Mouse (Mus musculus): ENCODE measurements around the gene Cltb.

Gene Cltb

DNA sequence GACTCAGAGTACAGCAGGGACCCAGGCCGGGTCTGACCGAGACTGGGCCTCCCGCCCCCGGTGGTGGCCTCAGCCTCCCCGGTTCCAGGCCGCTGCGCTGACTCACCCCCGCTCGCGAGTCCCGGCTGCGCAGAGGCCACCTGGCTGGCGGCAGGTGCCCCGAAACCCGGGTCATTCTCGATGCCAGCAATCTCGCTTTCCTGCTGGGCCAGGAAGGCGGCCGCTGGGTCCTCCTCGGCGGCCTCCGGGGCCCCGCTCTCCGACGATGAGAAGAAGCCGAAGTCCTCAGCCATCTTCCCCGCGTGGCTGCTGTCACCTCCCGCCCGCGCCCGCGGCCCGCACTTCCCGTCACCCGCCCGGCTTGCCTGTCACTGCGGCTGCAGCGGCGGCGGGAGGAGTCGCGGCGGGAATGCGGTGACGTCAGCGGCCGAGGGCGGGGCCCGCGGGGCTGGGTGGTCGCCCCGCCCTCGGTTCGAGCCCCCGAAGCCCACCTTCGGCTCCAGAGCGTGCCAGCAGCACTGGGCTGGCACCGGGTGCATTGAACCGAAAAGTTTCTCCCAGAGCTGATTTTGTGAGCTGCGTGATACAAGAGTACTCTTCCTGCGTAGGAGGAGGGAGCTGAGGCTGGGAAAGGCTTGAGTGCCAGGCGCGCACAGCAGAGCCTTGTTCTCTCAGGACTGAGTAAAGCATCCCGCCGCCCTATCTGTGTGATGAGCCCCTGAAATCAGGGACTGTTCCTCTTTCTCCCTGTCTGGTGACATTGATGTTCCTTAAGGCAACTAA is at the start of gene Cltb:
TSS of gene Cltb (minus strand) at position 373 of the 783 bp plus-strand sequence.
- DNase-seq, result peak; percentile 93

DNA sequence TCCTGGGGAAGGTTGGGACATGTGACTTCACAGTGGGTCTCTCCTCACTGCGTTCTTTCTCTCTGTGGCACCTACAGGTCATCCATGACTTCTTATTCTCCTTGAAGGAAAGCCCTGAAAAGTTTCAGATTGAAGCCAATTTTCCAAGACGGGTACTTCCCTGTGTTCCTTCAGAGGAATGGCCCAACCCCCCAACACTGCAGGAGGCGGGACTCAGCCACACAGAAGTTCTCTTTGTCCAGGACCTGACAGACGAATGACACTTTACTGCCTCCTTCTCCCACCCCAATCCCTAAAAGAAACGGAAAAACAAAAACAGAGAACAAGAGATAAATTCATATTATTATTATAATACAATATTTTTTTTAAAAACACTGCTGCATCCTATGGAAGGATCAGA is 49.7 kb upstream of the Cltb start:
- DNase-seq, result peak; percentile 8

GRCm38 (mm10) chr13:54650461-54650860 is 39.3 kb upstream of the Cltb start:
- no peak for DNase-seq

GRCm38 (mm10) chr13:54635011-54635410 is 23.9 kb upstream of the Cltb start:
- DNase-seq, result no peak

GRCm38 (mm10) chr13:54632731-54633277 is 21.7 kb upstream of the Cltb start:
- DNase-seq, result peak; percentile 47

- peak; percentile 88 for DNase-seq
Measured at GRCm38 (mm10) chr13:54629128-54629527, 18.0 kb upstream of the Cltb start.

DNA sequence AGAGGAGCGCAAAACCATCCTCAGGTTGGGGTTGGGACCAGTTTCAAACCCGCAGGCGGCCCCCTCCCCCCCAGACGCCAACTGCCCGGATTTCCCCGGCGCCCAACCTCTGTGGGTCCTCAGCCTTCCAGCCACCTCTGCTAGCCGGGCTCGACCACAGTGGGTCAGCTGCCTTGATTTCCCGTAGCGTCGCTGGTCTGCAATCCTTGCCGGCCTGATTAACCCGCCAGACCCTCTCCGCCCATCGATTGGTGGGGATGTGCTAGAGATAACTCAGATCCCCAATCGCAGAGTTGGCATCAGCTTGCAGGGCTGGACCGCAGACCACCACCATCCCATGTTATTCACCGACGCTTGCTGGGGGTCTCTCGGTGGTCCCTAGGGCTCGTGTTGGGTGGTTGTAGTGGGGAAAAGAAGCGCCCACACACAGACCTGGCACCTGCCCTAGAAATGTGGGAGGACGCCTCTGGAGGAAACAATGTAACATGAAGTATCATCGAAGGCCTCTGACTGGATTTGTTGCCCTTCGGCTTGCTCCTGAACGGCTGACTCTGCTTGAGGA is 10.9 kb upstream of the Cltb start:
- peak; percentile 15 for DNase-seq

DNA sequence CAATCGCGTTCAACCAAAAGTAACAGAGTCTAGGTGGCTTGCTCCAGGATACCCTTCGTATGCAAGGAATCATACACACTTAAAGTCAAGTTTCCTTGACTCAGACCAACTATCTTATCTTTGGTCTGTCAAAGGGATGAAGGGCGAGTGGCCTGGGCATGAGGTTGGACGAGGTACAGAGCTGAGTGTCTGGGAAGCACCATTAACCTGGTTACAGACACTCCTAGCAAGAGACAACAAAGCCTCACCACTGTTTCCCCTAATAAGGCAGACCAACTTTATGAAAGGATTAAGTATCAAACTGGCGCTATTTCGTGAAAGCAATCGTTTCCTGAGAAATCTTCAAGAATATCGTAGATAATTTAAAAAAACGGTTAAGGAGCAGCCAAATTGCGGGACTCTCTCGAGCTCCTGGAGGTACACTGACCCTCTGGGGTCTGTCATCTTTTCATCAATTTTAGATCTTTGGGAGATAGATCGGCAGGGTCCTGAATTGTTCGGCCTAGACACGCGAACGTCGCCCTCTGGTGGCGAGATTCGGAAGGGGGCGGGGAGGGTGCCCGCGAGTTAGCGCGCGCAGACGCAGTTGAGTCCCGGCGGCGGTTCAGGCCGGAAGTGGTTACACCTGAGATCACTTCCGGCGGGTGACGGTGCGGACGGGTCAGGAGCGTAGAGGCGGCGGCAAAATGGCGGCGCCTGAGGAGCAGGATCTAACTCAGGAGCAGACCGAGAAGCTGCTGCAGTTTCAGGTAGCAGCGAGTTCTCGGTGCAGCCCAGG is 10.2 kb upstream of the Cltb start, which contains the start of gene Faf2:
TSS of gene Faf2 (plus strand) at position 630 of the 778 bp plus-strand sequence.
- peak; percentile 99 for DNase-seq

DNA sequence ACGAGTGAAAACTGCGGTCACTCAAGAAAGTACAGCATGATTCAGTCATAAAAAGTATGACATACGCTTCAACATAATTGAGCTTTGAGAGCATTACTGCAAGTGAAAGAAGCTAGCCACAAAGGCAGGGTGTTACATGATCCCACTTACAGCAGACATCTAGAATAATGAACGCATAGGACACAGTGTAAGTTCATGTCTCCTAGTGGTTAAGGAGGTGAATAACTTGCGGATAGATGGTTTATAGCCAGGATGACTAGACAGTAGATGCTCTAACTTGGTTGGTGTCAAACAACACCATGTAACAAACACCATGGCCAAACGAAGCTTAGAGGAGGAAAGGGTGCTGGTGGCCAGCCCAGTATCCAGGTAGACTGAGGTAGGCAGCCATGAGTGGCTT is 5.9 kb upstream of the Cltb start:
- DNase-seq, result no peak

DNA sequence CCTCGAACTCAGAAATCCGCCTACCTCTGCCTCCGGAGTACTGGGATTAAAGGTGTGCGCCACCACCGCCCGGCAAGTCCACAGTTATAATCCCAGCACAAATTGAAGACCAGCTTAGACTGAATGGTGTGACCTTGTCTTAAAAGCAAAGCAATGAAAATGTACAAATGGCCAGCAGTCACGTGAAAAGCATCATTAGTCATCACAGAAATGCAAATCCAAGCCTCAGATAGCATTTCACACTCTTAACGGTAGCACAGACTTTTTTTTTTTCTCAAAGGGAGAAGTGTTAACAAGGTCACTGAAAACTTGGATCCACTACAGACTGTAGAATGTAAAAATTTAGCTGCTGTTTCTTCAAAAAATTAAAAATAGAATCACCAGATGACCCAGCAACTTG is 5.2 kb upstream of the Cltb start:
- no peak for DNase-seq

- peak; percentile 22 for DNase-seq
Measured at GRCm38 (mm10) chr13:54613141-54613540, 2.0 kb upstream of the Cltb start.

- DNase-seq, result peak; percentile 32
Measured at GRCm38 (mm10) chr13:54610613-54610971, 552 bp downstream of the Cltb start.

DNA sequence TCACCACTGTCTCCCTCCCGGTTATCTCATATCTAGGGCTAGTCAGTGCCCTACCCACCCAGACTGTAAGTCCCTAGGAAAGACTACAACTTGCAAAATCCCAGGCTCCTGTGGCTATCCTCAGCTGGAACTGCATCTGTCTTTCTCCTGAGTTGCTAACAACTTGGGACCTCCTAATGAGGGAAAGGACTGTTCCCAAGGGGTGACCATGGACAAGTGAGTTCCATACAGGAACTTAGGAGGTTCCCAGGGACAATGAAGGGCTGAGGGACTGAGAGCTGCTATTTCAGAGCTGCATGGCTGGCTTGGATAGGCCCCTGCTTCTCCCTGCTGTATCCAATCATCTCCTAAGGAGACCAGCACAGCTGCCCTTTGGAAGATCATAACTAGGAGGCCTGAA is 1.8 kb downstream of the Cltb start:
- no peak for DNase-seq

DNA sequence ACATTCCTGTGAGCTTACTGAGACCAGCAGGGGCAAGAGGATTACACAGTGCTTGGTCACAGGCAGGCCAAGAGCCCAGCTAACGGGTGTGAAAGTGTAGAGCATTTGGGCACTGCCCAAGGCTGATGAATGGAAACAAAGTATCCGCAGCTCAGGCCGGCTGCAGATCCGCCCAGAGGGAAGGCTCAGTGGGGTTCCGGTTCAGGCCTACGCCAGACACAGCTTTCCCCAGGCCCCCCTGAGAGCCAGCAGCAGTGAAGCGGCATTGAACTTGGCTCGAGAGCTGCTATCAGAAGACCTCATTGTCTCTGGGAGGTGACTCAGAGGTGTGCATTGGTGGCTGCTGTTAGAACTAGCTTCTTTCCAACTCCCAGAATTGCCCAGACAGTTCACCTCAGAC is 2.5 kb downstream of the Cltb start:
- DNase-seq, result peak; percentile 39

- no peak for DNase-seq
Measured at GRCm38 (mm10) chr13:54608002-54608401, 3.1 kb downstream of the Cltb start.

GRCm38 (mm10) chr13:54607204-54607603 is 3.9 kb downstream of the Cltb start:
- DNase-seq, result no peak

DNA sequence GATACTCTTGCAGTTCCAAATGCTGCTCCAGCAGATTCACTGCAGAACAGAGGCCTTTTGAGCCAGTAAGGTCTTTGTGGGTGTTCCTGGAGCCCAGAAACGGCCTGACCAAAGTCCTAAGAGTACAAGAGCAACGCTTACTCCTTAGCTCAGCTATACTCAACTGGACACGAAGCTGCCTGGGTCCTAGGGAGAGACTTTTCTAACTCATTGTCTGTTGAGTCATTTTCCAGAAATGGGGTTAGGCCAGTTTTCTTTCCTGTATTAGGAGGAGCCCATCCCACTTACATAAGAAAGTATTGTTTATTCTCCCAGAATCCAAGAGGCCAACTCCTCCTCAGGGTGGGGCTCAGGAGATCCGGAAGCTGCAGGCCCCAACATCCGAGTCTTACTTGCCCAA is 5.7 kb downstream of the Cltb start:
- peak; percentile 54 for DNase-seq

DNA sequence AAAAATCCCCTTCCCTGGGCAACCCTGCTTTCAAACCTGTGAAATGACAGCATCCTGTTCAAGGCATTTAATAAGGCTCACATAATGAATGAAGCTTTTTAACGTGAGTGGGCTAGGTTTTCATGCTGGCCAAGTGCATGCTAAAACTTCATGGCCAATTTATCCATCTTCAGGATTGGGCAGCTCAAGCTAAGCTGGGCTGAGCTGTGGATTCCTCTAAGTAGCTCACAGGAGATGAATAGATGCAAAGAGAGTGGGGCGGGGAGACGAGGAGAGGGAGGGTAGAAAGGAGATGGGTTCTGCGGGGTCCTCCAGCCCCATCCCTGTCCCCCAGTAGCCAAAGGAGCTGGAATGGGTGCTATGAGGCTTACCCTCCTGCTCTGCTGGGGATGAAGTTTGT is 6.9 kb downstream of the Cltb start:
- no peak for DNase-seq

- no peak for DNase-seq
Measured at GRCm38 (mm10) chr13:54603501-54603900, 7.6 kb downstream of the Cltb start.

DNA sequence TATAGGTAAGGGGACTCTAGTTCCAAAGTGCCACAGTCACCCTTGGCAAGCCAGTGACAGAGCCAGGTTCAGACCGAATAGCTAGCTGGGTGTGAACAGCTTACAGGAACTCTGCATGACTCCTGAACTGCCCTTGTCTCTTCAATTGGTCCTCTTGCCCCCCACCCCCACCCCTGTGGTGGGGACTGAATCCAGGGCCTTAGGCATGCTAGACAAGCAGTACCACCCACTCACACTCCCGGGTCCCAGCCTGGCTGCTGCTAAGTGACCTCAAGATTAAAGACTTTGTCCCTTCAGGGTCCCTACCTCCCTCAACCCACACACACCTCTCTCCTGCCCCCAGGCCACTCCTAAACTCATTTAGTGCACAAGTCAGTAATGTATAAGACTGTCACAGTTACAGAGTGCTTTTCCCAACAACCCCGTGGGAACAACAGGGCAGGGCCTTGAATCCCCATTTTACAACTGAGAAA is 8.5 kb downstream of the Cltb start:
- no peak for DNase-seq

- no peak for DNase-seq
Measured at GRCm38 (mm10) chr13:54598622-54599143, 12.5 kb downstream of the Cltb start.

- no peak for DNase-seq
Measured at GRCm38 (mm10) chr13:54596870-54597269, 14.3 kb downstream of the Cltb start.

DNA sequence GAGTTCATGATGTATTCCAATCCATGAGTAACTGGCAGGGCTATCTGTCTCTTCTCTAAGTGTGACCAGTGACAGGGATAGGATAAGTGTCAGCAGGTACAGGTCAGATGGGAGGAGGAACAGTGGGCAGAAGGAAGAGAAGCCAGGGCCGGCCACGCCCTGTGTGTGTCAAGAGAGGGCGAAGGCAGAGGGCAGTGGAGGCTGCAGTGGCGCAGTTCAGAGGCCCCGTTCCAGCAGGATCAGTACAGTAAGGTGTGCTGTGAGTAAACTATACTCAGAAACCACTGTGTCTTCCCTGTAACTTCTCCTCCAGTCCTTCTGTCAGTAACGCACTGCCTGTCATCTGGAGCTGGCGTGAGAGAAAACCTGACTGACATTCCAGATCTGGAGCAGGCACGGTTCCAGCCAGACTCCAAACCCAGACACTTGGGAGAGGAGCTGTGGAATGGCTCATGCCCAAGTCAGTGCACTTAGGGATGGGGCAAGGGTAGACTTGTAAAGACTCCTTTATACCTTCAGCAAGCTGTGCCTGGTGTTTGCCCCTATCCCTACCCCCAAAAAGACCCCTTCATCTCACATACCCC is 14.9 kb downstream of the Cltb start:
- DNase-seq, result no peak

Measured in lung, postnatal 36 days (tissue).